Mouse (Mus musculus): ENCODE data around the gene Mpi. TPM values are rescaled to one million over a fixed set of nuclear protein-coding genes. Genes with fewer than 3 reads are reported as not detected.

The Mpi gene
- polyA plus RNA-seq (2017; shearing (Covaris generic)): 19.3 TPM

GRCm38 (mm10) chr9:57552139-57552887 is at the start of gene Mpi:
Mpi (minus strand) TSS chr9:57552763.

GRCm38 (mm10) chr9:57589224-57590126 is 36.9 kb upstream of the Mpi start, which contains the start of gene Ulk3:
Ulk3 (plus strand) TSS chr9:57589452.

DNA sequence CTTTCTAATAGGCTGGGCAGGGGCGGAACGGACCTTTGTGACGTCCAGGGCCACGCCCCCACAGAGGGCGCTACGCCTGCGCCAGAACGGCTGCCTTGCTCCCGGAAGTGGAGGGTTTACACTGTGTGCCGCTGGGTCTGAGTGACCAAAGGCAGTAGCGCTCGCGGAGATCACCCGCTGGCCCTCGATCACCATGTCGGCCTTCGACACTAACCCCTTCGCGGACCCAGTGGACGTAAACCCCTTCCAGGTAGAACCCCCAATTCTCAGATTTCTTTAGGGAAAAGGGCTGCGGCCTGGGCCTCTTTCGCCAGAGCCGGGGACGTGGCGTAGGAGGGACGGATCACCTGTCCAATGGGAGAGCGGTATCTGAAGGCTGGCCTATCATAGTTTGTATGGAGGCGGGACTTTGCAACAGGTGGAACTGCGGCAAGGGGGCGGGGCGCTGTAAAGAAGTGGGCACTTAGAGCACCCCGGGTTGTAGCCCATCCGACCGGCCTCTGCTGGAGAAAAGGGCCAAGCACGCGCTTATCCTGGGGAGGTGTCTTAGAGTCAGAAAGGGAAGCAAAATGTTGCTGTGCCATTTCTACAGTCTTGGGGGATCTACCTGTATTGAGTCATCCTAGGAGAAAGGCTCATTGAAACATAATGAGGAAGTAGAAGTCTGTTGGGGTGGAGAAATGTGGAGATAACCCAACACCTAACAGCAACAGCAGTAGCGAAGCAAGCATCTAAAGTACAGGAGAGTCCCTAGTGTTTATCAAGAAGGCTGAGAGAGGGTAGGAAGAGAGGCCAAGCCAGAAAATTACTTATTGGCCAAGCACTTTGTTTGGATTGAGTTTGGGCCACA is 8.5 kb upstream of the Mpi start, which contains the start of gene Scamp2:
Scamp2 (plus strand) TSS at position 83 of the 850 bp plus-strand sequence.

GRCm38 (mm10) chr9:57537044-57537727 is 15.4 kb downstream of the Mpi start, which contains the start of gene Fam219b:
Fam219b (plus strand) TSS chr9:57537528.

DNA sequence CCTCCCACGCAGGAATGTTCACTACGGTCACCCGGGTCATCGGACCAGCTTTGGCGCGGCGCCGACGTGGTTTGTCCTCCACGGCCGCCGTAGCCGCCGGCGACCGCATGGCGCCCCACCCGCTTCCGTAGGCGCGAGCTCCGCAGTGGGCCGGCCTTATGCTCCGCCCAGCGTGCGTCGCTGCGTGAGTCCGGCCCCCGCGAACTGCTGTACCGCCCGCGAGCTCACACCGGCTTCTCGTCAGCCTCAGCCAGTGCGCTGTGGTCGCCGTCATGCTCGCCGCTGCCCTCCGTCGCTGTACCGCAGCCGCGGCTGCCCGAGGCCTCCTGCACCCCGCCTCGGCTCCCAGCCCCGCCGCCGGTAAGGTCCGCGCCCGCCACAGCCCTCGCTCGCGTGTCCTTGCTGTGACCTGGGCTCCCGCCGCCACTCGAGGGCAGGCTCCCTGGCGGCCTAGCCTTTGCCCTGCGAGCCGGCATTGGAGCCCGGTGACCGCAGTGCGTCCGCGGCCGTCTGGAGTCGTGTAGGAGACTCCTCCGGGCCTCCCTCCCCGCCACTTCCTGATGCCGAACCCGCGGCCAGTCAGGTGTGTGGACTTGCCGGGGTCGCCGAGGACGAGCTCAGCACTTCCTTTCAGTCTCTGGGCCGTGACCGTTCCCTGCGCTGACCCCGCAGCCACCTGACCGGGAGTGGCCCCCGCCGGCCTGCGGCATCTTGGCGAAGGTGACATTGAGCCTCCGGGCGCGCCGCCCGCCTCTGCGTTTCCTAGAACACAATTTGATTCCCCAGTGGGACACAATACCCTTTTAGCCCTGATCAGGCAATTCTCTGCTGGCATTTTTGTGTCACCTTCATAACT is 31.3 kb downstream of the Mpi start, which contains the start of gene Cox5a:
Cox5a (plus strand) TSS at position 219 of the 856 bp plus-strand sequence.

GRCm38 (mm10) chr9:57503622-57504380 is 48.8 kb downstream of the Mpi start, which contains the start of gene Rpp25:
Rpp25 (plus strand) TSS chr9:57504026.

Other genes with a start within 250 kb of the Mpi start
- 181 TPM for gene Ppcdc, start 112.6 kb downstream of the Mpi start, polyA plus RNA-seq (2017; shearing (Covaris generic))
- gene Scamp5, start 84.7 kb downstream of the Mpi start, polyA plus RNA-seq (2017; shearing (Covaris generic)): 0.14 TPM
- not detected for gene Rpp25, start 48.7 kb downstream of the Mpi start, polyA plus RNA-seq (2017; shearing (Covaris generic))
- gene Cox5a, start 31.5 kb downstream of the Mpi start, polyA plus RNA-seq (2017; shearing (Covaris generic)): 131 TPM
- gene Fam219b, start 15.2 kb downstream of the Mpi start, polyA plus RNA-seq (2017; shearing (Covaris generic)): 9.3 TPM
- 121 TPM for gene Scamp2, start 8.2 kb upstream of the Mpi start, polyA plus RNA-seq (2017; shearing (Covaris generic))
- 77.9 TPM for gene Ulk3, start 36.7 kb upstream of the Mpi start, polyA plus RNA-seq (2017; shearing (Covaris generic))
- not detected for gene Cplx3, start 53.5 kb upstream of the Mpi start, polyA plus RNA-seq (2017; shearing (Covaris generic))
- gene Lman1l, start 68.0 kb upstream of the Mpi start, polyA plus RNA-seq (2017; shearing (Covaris generic)): not detected
- gene Csk, start 100.9 kb upstream of the Mpi start, polyA plus RNA-seq (2017; shearing (Covaris generic)): 196 TPM
- not detected for gene Cyp1a2, start 130.9 kb upstream of the Mpi start, polyA plus RNA-seq (2017; shearing (Covaris generic))
- 1.1 TPM for gene Cyp1a1, start 135.2 kb upstream of the Mpi start, polyA plus RNA-seq (2017; shearing (Covaris generic))
- 52.6 TPM for gene Edc3, start 155.8 kb upstream of the Mpi start, polyA plus RNA-seq (2017; shearing (Covaris generic))
- 179 TPM for gene Clk3, start 213.1 kb upstream of the Mpi start, polyA plus RNA-seq (2017; shearing (Covaris generic))

Data from CD4-positive, CD25-positive, alpha-beta regulatory T cell, adult 9 weeks (primary cell).